Mouse (Mus musculus): Measurements from ENCODE around the gene Cd3e. TPM values are rescaled to one million over a fixed set of nuclear protein-coding genes. Genes with fewer than 3 reads are reported as not detected.
"Not testable (repeated sequence)": the region's sequence is repeated elsewhere in the genome, so short reads cannot be mapped to it uniquely, and the experiment has no call there.

Cd3e gene
- total RNA-seq, 1 experiment = 4.0 TPM

- no peak overlapping the region for H3K27ac ChIP-seq (ENCODE audit: insufficient read depth, low read depth, low read length, poor library complexity, severe bottlenecking)
- in situ Hi-C loops (cut with MboI; ENCODE audit: low sequenced_read_pairs in 2 of 2, unreplicated experiment in 2 of 2) = no loop called here
These were observed 28.3 kb downstream of the Cd3e start for GRCm38 (mm10) chr9:44981104-44981503.

GRCm38 (mm10) chr9:44980242-44980641, 29.2 kb downstream of the Cd3e start, which contains the start of gene Cd3g:
Cd3g (minus strand) TSS chr9:44980431.
- H3K27ac ChIP-seq (ENCODE audit: insufficient read depth, low read depth, low read length, poor library complexity, severe bottlenecking) = no peak within 1 kb of the TSS
- H3K4me1 ChIP-seq (ENCODE audit: control insufficient read depth in 2 of 2, insufficient read depth in 2 of 2, low read length in 2 of 2, poor library complexity in 1 of 2) = no peaks in the 10 kb centered on the region
- TF ChIP-seq MAFK (IDR thresholded peaks at IDR 0.05; ENCODE audit: insufficient read depth, low read depth, low read length) (no peak), HCFC1 (IDR thresholded peaks at IDR 0.05; ENCODE audit: borderline replicate concordance, insufficient read depth, low read length) (no peak), CHD2 (IDR thresholded peaks at IDR 0.05; ENCODE audit: low read depth, low read length) (no peak), ZNF384 (IDR thresholded peaks at IDR 0.05; ENCODE audit: low read depth, low read length) (no peak), ZC3H11A (IDR thresholded peaks at IDR 0.05; ENCODE audit: borderline replicate concordance, low read depth, low read length) (no peak)
- no peak within 1 kb of the TSS for H3K4me3 ChIP-seq (ENCODE audit: insufficient read depth in 1 of 2, low read depth in 1 of 2, low read length in 2 of 2, poor library complexity in 1 of 2, severe bottlenecking in 1 of 2)
- in situ Hi-C loops (cut with MboI; ENCODE audit: low sequenced_read_pairs in 2 of 2, unreplicated experiment in 2 of 2) = no loop called here
- no peaks in the 10 kb centered on the region for H3K9me3 ChIP-seq (ENCODE audit: control insufficient read depth, insufficient read depth, low read depth, low read length)
- no peaks in the 10 kb centered on the region for H3K36me3 ChIP-seq (ENCODE audit: control insufficient read depth, insufficient read depth, low read length, poor library complexity, severe bottlenecking)
- DNase-seq (ENCODE audit: low read depth, low spot score) = no peak
- no peak within 1 kb of the TSS for H3K9ac ChIP-seq (ENCODE audit: insufficient read depth, low read depth, low read length, poor library complexity, severe bottlenecking)

More at GRCm38 (mm10) chr9:44981104-44981503, 28.3 kb downstream of the Cd3e start:
- Histone ChIP-seq H3K4me3 (ENCODE audit: insufficient read depth in 1 of 2, low read depth in 1 of 2, low read length in 2 of 2, poor library complexity in 1 of 2, severe bottlenecking in 1 of 2) (no peak overlapping the region), H3K9me3 (ENCODE audit: control insufficient read depth, insufficient read depth, low read depth, low read length) (no peaks in the 10 kb centered on the region), H3K4me1 (ENCODE audit: control insufficient read depth in 2 of 2, insufficient read depth in 2 of 2, low read length in 2 of 2, poor library complexity in 1 of 2) (no peaks in the 10 kb centered on the region), H3K36me3 (ENCODE audit: control insufficient read depth, insufficient read depth, low read length, poor library complexity, severe bottlenecking) (no peaks in the 10 kb centered on the region), H3K9ac (ENCODE audit: insufficient read depth, low read depth, low read length, poor library complexity, severe bottlenecking) (no peak overlapping the region)
- TF ChIP-seq ZC3H11A (IDR thresholded peaks at IDR 0.05; ENCODE audit: borderline replicate concordance, low read depth, low read length) = no peak
- no peak for TF ChIP-seq MAFK (IDR thresholded peaks at IDR 0.05; ENCODE audit: insufficient read depth, low read depth, low read length)
- TF ChIP-seq CHD2 (IDR thresholded peaks at IDR 0.05; ENCODE audit: low read depth, low read length) = no peak
- TF ChIP-seq HCFC1 (IDR thresholded peaks at IDR 0.05; ENCODE audit: borderline replicate concordance, insufficient read depth, low read length) = no peak
- no peak for TF ChIP-seq ZNF384 (IDR thresholded peaks at IDR 0.05; ENCODE audit: low read depth, low read length)
- no peak for DNase-seq (ENCODE audit: low read depth, low spot score)

- H3K9me3 ChIP-seq (ENCODE audit: control insufficient read depth, insufficient read depth, low read depth, low read length) = no peaks in the 10 kb centered on the region
- in situ Hi-C loops (cut with MboI; ENCODE audit: low sequenced_read_pairs in 2 of 2, unreplicated experiment in 2 of 2) = no loop called here
- no peak overlapping the region for H3K4me3 ChIP-seq (ENCODE audit: insufficient read depth in 1 of 2, low read depth in 1 of 2, low read length in 2 of 2, poor library complexity in 1 of 2, severe bottlenecking in 1 of 2)
- H3K9ac ChIP-seq (ENCODE audit: insufficient read depth, low read depth, low read length, poor library complexity, severe bottlenecking) = no peak overlapping the region
- H3K4me1 ChIP-seq (ENCODE audit: control insufficient read depth in 2 of 2, insufficient read depth in 2 of 2, low read length in 2 of 2, poor library complexity in 1 of 2) = no peaks in the 10 kb centered on the region
- H3K36me3 ChIP-seq (ENCODE audit: control insufficient read depth, insufficient read depth, low read length, poor library complexity, severe bottlenecking) = no peaks in the 10 kb centered on the region
- H3K27ac ChIP-seq (ENCODE audit: insufficient read depth, low read depth, low read length, poor library complexity, severe bottlenecking) = no peak overlapping the region
- TF ChIP-seq CHD2 (IDR thresholded peaks at IDR 0.05; ENCODE audit: low read depth, low read length) = no peak
- TF ChIP-seq ZC3H11A (IDR thresholded peaks at IDR 0.05; ENCODE audit: borderline replicate concordance, low read depth, low read length) = no peak
- no peak for TF ChIP-seq ZNF384 (IDR thresholded peaks at IDR 0.05; ENCODE audit: low read depth, low read length)
- no peak for TF ChIP-seq MAFK (IDR thresholded peaks at IDR 0.05; ENCODE audit: insufficient read depth, low read depth, low read length)
- TF ChIP-seq HCFC1 (IDR thresholded peaks at IDR 0.05; ENCODE audit: borderline replicate concordance, insufficient read depth, low read length) = no peak
- DNase-seq (ENCODE audit: low read depth, low spot score) = no peak
These were observed 29.6 kb downstream of the Cd3e start for GRCm38 (mm10) chr9:44979806-44980205.

- no peak for DNase-seq (ENCODE audit: low read depth, low spot score)
- in situ Hi-C loops (cut with MboI; ENCODE audit: low sequenced_read_pairs in 2 of 2, unreplicated experiment in 2 of 2) = no loop called here
- Histone ChIP-seq H3K27ac (ENCODE audit: insufficient read depth, low read depth, low read length, poor library complexity, severe bottlenecking) (no peak overlapping the region), H3K9ac (ENCODE audit: insufficient read depth, low read depth, low read length, poor library complexity, severe bottlenecking) (no peak overlapping the region), H3K9me3 (ENCODE audit: control insufficient read depth, insufficient read depth, low read depth, low read length) (no peaks in the 10 kb centered on the region), H3K4me1 (ENCODE audit: control insufficient read depth in 2 of 2, insufficient read depth in 2 of 2, low read length in 2 of 2, poor library complexity in 1 of 2) (no peaks in the 10 kb centered on the region), H3K4me3 (ENCODE audit: insufficient read depth in 1 of 2, low read depth in 1 of 2, low read length in 2 of 2, poor library complexity in 1 of 2, severe bottlenecking in 1 of 2) (no peak overlapping the region), H3K36me3 (ENCODE audit: control insufficient read depth, insufficient read depth, low read length, poor library complexity, severe bottlenecking) (no peaks in the 10 kb centered on the region)
- TF ChIP-seq ZC3H11A (IDR thresholded peaks at IDR 0.05; ENCODE audit: borderline replicate concordance, low read depth, low read length) (no peak), CHD2 (IDR thresholded peaks at IDR 0.05; ENCODE audit: low read depth, low read length) (no peak), ZNF384 (IDR thresholded peaks at IDR 0.05; ENCODE audit: low read depth, low read length) (no peak), MAFK (IDR thresholded peaks at IDR 0.05; ENCODE audit: insufficient read depth, low read depth, low read length) (no peak), HCFC1 (IDR thresholded peaks at IDR 0.05; ENCODE audit: borderline replicate concordance, insufficient read depth, low read length) (no peak)
These were observed 31.6 kb downstream of the Cd3e start for GRCm38 (mm10) chr9:44977813-44978212.

GRCm38 (mm10) chr9:44969450-44969849, 40.0 kb downstream of the Cd3e start:
- no peak overlapping the region for H3K4me3 ChIP-seq (ENCODE audit: insufficient read depth in 1 of 2, low read depth in 1 of 2, low read length in 2 of 2, poor library complexity in 1 of 2, severe bottlenecking in 1 of 2)
- H3K27ac ChIP-seq (ENCODE audit: insufficient read depth, low read depth, low read length, poor library complexity, severe bottlenecking) = no peak overlapping the region
- H3K4me1 ChIP-seq (ENCODE audit: control insufficient read depth in 2 of 2, insufficient read depth in 2 of 2, low read length in 2 of 2, poor library complexity in 1 of 2) = peaks cover 0 to 4% of the 10 kb centered on the region in 2 experiments; a peak in 2 of 4 replicates
- no peak overlapping the region for H3K9ac ChIP-seq (ENCODE audit: insufficient read depth, low read depth, low read length, poor library complexity, severe bottlenecking)
- no peaks in the 10 kb centered on the region for H3K9me3 ChIP-seq (ENCODE audit: control insufficient read depth, insufficient read depth, low read depth, low read length)
- no peaks in the 10 kb centered on the region for H3K36me3 ChIP-seq (ENCODE audit: control insufficient read depth, insufficient read depth, low read length, poor library complexity, severe bottlenecking)
- TF ChIP-seq ZNF384 (IDR thresholded peaks at IDR 0.05; ENCODE audit: low read depth, low read length) (no peak), CHD2 (IDR thresholded peaks at IDR 0.05; ENCODE audit: low read depth, low read length) (no peak), HCFC1 (IDR thresholded peaks at IDR 0.05; ENCODE audit: borderline replicate concordance, insufficient read depth, low read length) (no peak), ZC3H11A (IDR thresholded peaks at IDR 0.05; ENCODE audit: borderline replicate concordance, low read depth, low read length) (no peak), MAFK (IDR thresholded peaks at IDR 0.05; ENCODE audit: insufficient read depth, low read depth, low read length) (no peak)
- DNase-seq (ENCODE audit: low read depth, low spot score) = no peak
- in situ Hi-C loops (cut with MboI; ENCODE audit: low sequenced_read_pairs in 2 of 2, unreplicated experiment in 2 of 2) = no loop called here

GRCm38 (mm10) chr9:44967763-44968162, 41.7 kb downstream of the Cd3e start:
- H3K36me3 ChIP-seq (ENCODE audit: control insufficient read depth, insufficient read depth, low read length, poor library complexity, severe bottlenecking); H3K9me3 ChIP-seq (ENCODE audit: control insufficient read depth, insufficient read depth, low read depth, low read length); H3K4me3 ChIP-seq (ENCODE audit: insufficient read depth in 1 of 2, low read depth in 1 of 2, low read length in 2 of 2, poor library complexity in 1 of 2, severe bottlenecking in 1 of 2); H3K27ac ChIP-seq (ENCODE audit: insufficient read depth, low read depth, low read length, poor library complexity, severe bottlenecking); H3K4me1 ChIP-seq (ENCODE audit: control insufficient read depth in 2 of 2, insufficient read depth in 2 of 2, low read length in 2 of 2, poor library complexity in 1 of 2); in situ Hi-C loops (cut with MboI; ENCODE audit: low sequenced_read_pairs in 2 of 2, unreplicated experiment in 2 of 2); DNase-seq (ENCODE audit: low read depth, low spot score); H3K9ac ChIP-seq (ENCODE audit: insufficient read depth, low read depth, low read length, poor library complexity, severe bottlenecking): not testable (repeated sequence)
